Mouse (Mus musculus): ENCODE results near the gene Heatr6. TPM values are rescaled to one million over a fixed set of nuclear protein-coding genes. Genes with fewer than 3 reads are reported as not detected.

Gene Heatr6
- polyA plus RNA-seq, 1 experiment from 2014 or later = 14.7 TPM

DNA sequence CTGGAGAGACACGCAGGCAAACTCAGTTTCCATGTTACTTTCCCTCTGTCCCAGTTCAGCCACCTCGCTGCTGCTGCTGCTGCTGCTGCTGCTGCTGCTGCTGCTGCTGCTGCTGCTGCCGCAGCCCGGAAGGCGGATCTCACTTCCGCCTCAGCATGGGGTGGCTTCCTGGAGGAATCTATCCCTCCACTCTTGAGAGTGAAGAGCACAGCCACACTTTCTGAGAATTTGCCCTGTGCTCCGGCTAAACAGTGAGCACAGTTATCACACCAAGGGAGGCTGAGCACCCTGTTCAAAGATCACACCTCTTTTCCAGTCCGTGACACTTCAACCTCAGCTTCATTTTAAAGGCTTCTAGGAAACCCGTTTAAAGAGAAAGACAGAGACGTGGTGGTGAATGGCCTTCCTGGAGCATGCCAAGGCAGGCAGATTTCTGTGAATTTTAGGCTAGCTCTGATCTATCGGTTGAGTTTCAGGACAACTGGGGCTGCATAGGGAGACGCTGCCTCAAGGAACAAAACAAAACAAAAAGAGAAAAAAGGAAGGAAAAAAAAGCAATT lies 46.5 kb downstream of the Heatr6 start:
- H3K36me3 ChIP-seq (ENCODE audit: control insufficient read depth, insufficient read depth, low read length) = no peaks in the 10 kb centered on the region
- no peak overlapping the region for H3K4me3 ChIP-seq (ENCODE audit: control insufficient read depth in 1 of 2, insufficient read depth in 1 of 2, low read depth in 1 of 2, low read length in 2 of 2)
- 57% methylated on average over 12 of the region's 12 CpGs for WGBS
- no peak overlapping the region for H3K9ac ChIP-seq (ENCODE audit: low read length)
- no peak overlapping the region for H3K4me2 ChIP-seq (ENCODE audit: low read length)
- H3K4me1 ChIP-seq (ENCODE audit: control insufficient read depth in 2 of 2, insufficient read depth in 2 of 2, low read length in 2 of 2) = peaks cover 0 to 7% of the 10 kb centered on the region in 2 experiments; a peak in 1 of 4 replicates
- no peaks in the 10 kb centered on the region; the same call in 1 of the 2 replicates for H3K27me3 ChIP-seq (ENCODE audit: control insufficient read depth, insufficient read depth, low read length)
- no peak overlapping the region for H3K27ac ChIP-seq (replicated peaks in 1 of 2; ENCODE audit: control insufficient read depth in 1 of 2, insufficient read depth in 1 of 2, low read depth in 2 of 2, low read length in 2 of 2)
- no peak for ATAC-seq (ENCODE audit: insufficient number of reproducible peaks, insufficient read depth, low FRiP score, low read depth)
- H3K9me3 ChIP-seq (ENCODE audit: control insufficient read depth, low read length) = no peaks in the 10 kb centered on the region

- Histone ChIP-seq H3K9ac (ENCODE audit: low read length) (no peak overlapping the region), H3K27me3 (ENCODE audit: control insufficient read depth, insufficient read depth, low read length) (peaks cover 1% of the 10 kb centered on the region; the same call in 1 of the 2 replicates), H3K36me3 (ENCODE audit: control insufficient read depth, insufficient read depth, low read length) (no peaks in the 10 kb centered on the region), H3K27ac (replicated peaks in 1 of 2; ENCODE audit: control insufficient read depth in 1 of 2, insufficient read depth in 1 of 2, low read depth in 2 of 2, low read length in 2 of 2) (no peak overlapping the region), H3K9me3 (ENCODE audit: control insufficient read depth, low read length) (0 out of 2 replicates have a peak, but pooled peaks cover 5% of the 10 kb centered on the region), H3K4me1 (ENCODE audit: control insufficient read depth in 2 of 2, insufficient read depth in 2 of 2, low read length in 2 of 2) (peaks cover 0 to 2% of the 10 kb centered on the region in 2 experiments; a peak in 1 of 4 replicates), H3K4me2 (ENCODE audit: low read length) (no peak overlapping the region), H3K4me3 (ENCODE audit: control insufficient read depth in 1 of 2, insufficient read depth in 1 of 2, low read depth in 1 of 2, low read length in 2 of 2) (no peak overlapping the region)
- ATAC-seq (ENCODE audit: insufficient number of reproducible peaks, insufficient read depth, low FRiP score, low read depth) = no peak
- 68% methylated on average over 8 of the region's 8 CpGs for WGBS
These were observed 48.7 kb downstream of the Heatr6 start for GRCm38 (mm10) chr11:83802166-83802565.

DNA sequence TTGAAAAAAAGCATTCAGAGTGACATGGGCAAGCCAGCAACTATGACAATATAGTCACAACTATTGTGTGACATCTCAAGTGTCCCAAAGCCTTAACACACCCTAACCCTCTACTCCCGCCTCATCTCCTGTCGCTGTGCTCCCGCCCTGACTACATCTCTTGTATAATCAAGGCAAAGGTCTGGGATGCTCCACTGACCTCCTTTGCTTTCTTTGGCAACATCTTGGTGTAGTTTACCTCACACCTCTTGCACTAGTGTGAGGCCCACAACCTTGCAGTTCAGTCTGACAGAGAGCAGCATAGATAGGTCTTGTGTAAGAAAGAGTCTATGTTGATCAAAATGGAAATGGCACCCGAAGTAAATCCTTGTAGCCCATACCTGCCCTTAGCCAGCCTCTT lies 49.1 kb downstream of the Heatr6 start:
- ATAC-seq (ENCODE audit: insufficient number of reproducible peaks, insufficient read depth, low FRiP score, low read depth) = no peak
- no peak overlapping the region for H3K9ac ChIP-seq (ENCODE audit: low read length)
- no peak overlapping the region for H3K4me3 ChIP-seq (ENCODE audit: control insufficient read depth in 1 of 2, insufficient read depth in 1 of 2, low read depth in 1 of 2, low read length in 2 of 2)
- H3K27me3 ChIP-seq (ENCODE audit: control insufficient read depth, insufficient read depth, low read length) = peaks cover 4% of the 10 kb centered on the region; the same call in 1 of the 2 replicates
- peaks cover 0 to 2% of the 10 kb centered on the region in 2 experiments; a peak in 1 of 4 replicates for H3K4me1 ChIP-seq (ENCODE audit: control insufficient read depth in 2 of 2, insufficient read depth in 2 of 2, low read length in 2 of 2)
- H3K9me3 ChIP-seq (ENCODE audit: control insufficient read depth, low read length) = 0 out of 2 replicates have a peak, but pooled peaks cover 5% of the 10 kb centered on the region
- WGBS = 94% methylated on average over 4 of the region's 4 CpGs
- no peaks in the 10 kb centered on the region for H3K36me3 ChIP-seq (ENCODE audit: control insufficient read depth, insufficient read depth, low read length)
- no peak overlapping the region for H3K27ac ChIP-seq (replicated peaks in 1 of 2; ENCODE audit: control insufficient read depth in 1 of 2, insufficient read depth in 1 of 2, low read depth in 2 of 2, low read length in 2 of 2)
- H3K4me2 ChIP-seq (ENCODE audit: low read length) = no peak overlapping the region

DNA sequence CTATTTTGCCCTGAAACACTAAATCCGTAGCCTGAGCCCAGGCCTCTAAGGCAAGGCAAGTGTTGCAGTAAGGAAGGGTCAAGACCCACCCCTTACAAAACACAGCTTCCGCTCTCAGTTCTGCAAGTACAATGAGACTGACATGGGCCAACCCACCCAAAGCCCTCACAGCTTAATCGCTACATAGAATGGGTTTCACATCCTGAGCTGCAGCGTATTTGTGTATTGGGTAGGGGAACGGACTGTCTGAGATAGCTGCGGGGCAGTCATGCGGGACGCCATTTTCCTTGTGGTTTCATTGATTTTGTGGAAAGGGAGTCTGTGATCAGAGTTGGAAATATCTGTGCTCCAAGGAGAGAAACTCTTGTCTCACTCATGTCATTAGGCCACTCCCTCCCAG lies 56.9 kb downstream of the Heatr6 start:
- no peak for ATAC-seq (ENCODE audit: insufficient number of reproducible peaks, insufficient read depth, low FRiP score, low read depth)
- Histone ChIP-seq H3K36me3 (ENCODE audit: control insufficient read depth, insufficient read depth, low read length) (no peaks in the 10 kb centered on the region), H3K4me2 (ENCODE audit: low read length) (no peak overlapping the region), H3K4me3 (ENCODE audit: control insufficient read depth in 1 of 2, insufficient read depth in 1 of 2, low read depth in 1 of 2, low read length in 2 of 2) (no peak overlapping the region), H3K27ac (replicated peaks in 1 of 2; ENCODE audit: control insufficient read depth in 1 of 2, insufficient read depth in 1 of 2, low read depth in 2 of 2, low read length in 2 of 2) (no peak overlapping the region), H3K27me3 (ENCODE audit: control insufficient read depth, insufficient read depth, low read length) (peaks cover 12% of the 10 kb centered on the region), H3K4me1 (ENCODE audit: control insufficient read depth in 2 of 2, insufficient read depth in 2 of 2, low read length in 2 of 2) (no peaks in the 10 kb centered on the region), H3K9ac (ENCODE audit: low read length) (no peak overlapping the region), H3K9me3 (ENCODE audit: control insufficient read depth, low read length) (0 out of 2 replicates have a peak, but pooled peaks cover 5% of the 10 kb centered on the region)
- WGBS = 86% methylated on average over 8 of the region's 8 CpGs

GRCm38 (mm10) chr11:83815191-83815590 lies 61.7 kb downstream of the Heatr6 start:
- Histone ChIP-seq H3K27me3 (ENCODE audit: control insufficient read depth, insufficient read depth, low read length) (peaks cover 20% of the 10 kb centered on the region; the same call in 1 of the 2 replicates), H3K9ac (ENCODE audit: low read length) (no peak overlapping the region), H3K36me3 (ENCODE audit: control insufficient read depth, insufficient read depth, low read length) (no peaks in the 10 kb centered on the region), H3K4me3 (ENCODE audit: control insufficient read depth in 1 of 2, insufficient read depth in 1 of 2, low read depth in 1 of 2, low read length in 2 of 2) (no peak overlapping the region), H3K9me3 (ENCODE audit: control insufficient read depth, low read length) (no peaks in the 10 kb centered on the region), H3K4me1 (ENCODE audit: control insufficient read depth in 2 of 2, insufficient read depth in 2 of 2, low read length in 2 of 2) (no peaks in the 10 kb centered on the region), H3K4me2 (ENCODE audit: low read length) (no peak overlapping the region), H3K27ac (replicated peaks in 1 of 2; ENCODE audit: control insufficient read depth in 1 of 2, insufficient read depth in 1 of 2, low read depth in 2 of 2, low read length in 2 of 2) (no peak overlapping the region)
- no peak for ATAC-seq (ENCODE audit: insufficient number of reproducible peaks, insufficient read depth, low FRiP score, low read depth)
- 60% methylated on average over 5 of the region's 5 CpGs for WGBS

- no peak for ATAC-seq (ENCODE audit: insufficient number of reproducible peaks, insufficient read depth, low FRiP score, low read depth)
- Histone ChIP-seq H3K9ac (ENCODE audit: low read length) (no peak overlapping the region), H3K27ac (replicated peaks in 1 of 2; ENCODE audit: control insufficient read depth in 1 of 2, insufficient read depth in 1 of 2, low read depth in 2 of 2, low read length in 2 of 2) (no peak overlapping the region), H3K4me1 (ENCODE audit: control insufficient read depth in 2 of 2, insufficient read depth in 2 of 2, low read length in 2 of 2) (no peaks in the 10 kb centered on the region), H3K36me3 (ENCODE audit: control insufficient read depth, insufficient read depth, low read length) (no peaks in the 10 kb centered on the region), H3K27me3 (ENCODE audit: control insufficient read depth, insufficient read depth, low read length) (peaks cover 20% of the 10 kb centered on the region; the same call in 1 of the 2 replicates), H3K4me3 (ENCODE audit: control insufficient read depth in 1 of 2, insufficient read depth in 1 of 2, low read depth in 1 of 2, low read length in 2 of 2) (no peak overlapping the region), H3K4me2 (ENCODE audit: low read length) (no peak overlapping the region), H3K9me3 (ENCODE audit: control insufficient read depth, low read length) (no peaks in the 10 kb centered on the region)
- 11% methylated on average over 9 of the region's 9 CpGs for WGBS
These were observed 62.1 kb downstream of the Heatr6 start for GRCm38 (mm10) chr11:83815628-83816027.

DNA sequence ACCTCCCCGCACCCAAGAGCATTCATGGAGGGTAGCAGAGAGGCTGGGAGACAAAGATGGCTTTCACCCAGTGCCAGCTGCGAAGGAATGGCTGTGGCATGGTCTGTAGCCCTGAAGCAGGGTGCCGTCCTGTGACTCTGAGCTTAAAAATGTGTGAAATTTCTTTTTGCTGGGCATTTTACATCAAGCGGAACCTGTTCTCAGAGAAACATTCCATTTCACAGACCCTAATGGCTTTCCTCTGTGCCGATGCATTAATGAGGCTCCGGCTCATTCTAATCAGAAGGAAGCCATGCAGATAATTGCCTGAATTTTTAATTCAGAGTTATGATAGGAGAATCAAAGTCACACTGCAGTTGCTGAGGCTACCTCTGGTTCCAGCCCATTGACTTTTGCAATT lies 63.6 kb downstream of the Heatr6 start:
- 73% methylated on average over 6 of the region's 6 CpGs for WGBS
- peaks cover 20% of the 10 kb centered on the region; the same call in 1 of the 2 replicates for H3K27me3 ChIP-seq (ENCODE audit: control insufficient read depth, insufficient read depth, low read length)
- ATAC-seq (ENCODE audit: insufficient number of reproducible peaks, insufficient read depth, low FRiP score, low read depth) = no peak
- no peak overlapping the region for H3K9ac ChIP-seq (ENCODE audit: low read length)
- H3K36me3 ChIP-seq (ENCODE audit: control insufficient read depth, insufficient read depth, low read length) = no peaks in the 10 kb centered on the region
- no peaks in the 10 kb centered on the region for H3K4me1 ChIP-seq (ENCODE audit: control insufficient read depth in 2 of 2, insufficient read depth in 2 of 2, low read length in 2 of 2)
- H3K4me3 ChIP-seq (ENCODE audit: control insufficient read depth in 1 of 2, insufficient read depth in 1 of 2, low read depth in 1 of 2, low read length in 2 of 2) = no peak overlapping the region
- no peak overlapping the region for H3K27ac ChIP-seq (replicated peaks in 1 of 2; ENCODE audit: control insufficient read depth in 1 of 2, insufficient read depth in 1 of 2, low read depth in 2 of 2, low read length in 2 of 2)
- H3K4me2 ChIP-seq (ENCODE audit: low read length) = no peak overlapping the region
- no peaks in the 10 kb centered on the region for H3K9me3 ChIP-seq (ENCODE audit: control insufficient read depth, low read length)

DNA sequence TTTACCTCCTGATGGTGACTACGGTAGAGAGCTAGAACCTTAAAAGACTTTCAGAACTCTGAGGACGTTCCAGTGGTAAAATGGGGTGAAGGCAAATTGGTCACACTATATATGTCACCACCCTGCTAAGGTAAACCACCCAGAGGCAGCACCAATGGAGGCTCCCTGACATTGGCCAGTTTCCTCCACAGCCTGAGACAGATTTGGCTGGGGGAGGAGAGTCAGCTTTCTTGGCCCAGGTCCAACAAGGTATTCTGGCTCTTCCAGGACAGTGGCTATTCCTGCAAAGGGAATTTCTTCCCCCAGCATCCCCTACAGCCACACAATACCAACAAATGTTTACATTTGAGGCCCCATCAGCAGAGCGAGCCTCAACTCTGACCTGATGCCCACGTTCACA lies 64.5 kb downstream of the Heatr6 start:
- Histone ChIP-seq H3K27ac (replicated peaks in 1 of 2; ENCODE audit: control insufficient read depth in 1 of 2, insufficient read depth in 1 of 2, low read depth in 2 of 2, low read length in 2 of 2) (no peak overlapping the region), H3K4me2 (ENCODE audit: low read length) (no peak overlapping the region), H3K4me1 (ENCODE audit: control insufficient read depth in 2 of 2, insufficient read depth in 2 of 2, low read length in 2 of 2) (no peaks in the 10 kb centered on the region), H3K36me3 (ENCODE audit: control insufficient read depth, insufficient read depth, low read length) (no peaks in the 10 kb centered on the region), H3K27me3 (ENCODE audit: control insufficient read depth, insufficient read depth, low read length) (peaks cover 20% of the 10 kb centered on the region; the same call in 1 of the 2 replicates), H3K4me3 (ENCODE audit: control insufficient read depth in 1 of 2, insufficient read depth in 1 of 2, low read depth in 1 of 2, low read length in 2 of 2) (no peak overlapping the region), H3K9me3 (ENCODE audit: control insufficient read depth, low read length) (no peaks in the 10 kb centered on the region), H3K9ac (ENCODE audit: low read length) (no peak overlapping the region)
- no peak for ATAC-seq (ENCODE audit: insufficient number of reproducible peaks, insufficient read depth, low FRiP score, low read depth)
- WGBS = 60% methylated on average over 4 of the region's 4 CpGs
